Mouse (Mus musculus) gastrocnemius, adult 18-20 months (tissue): Measurements from ENCODE around the gene Acss2. TPM values are rescaled to one million over a fixed set of nuclear protein-coding genes. Genes with fewer than 3 reads are reported as not detected.
A peak's percentile ranks its signal among the peaks of the same experiment; 100 is the strongest.

Experiments
- DNase-seq: peaks from one replicate; pipeline ENCODE4 v3.0.0; 2021; ENCODE audit warnings: low spot score
- long read RNA-seq, 2 experiments: library from polyadenylated mRNA; stranded (forward); transcript quantifications; one replicate each; pipeline ENCODE4 v2.0.0; 2021
- total RNA-seq, 2 experiments: library from RNA; stranded (reverse); gene quantifications; 2 replicates each; pipeline ENCODE4 v1.2.3; 2021

The Acss2 gene
- total RNA-seq, result 10 to 100 TPM; 24.7 to 47.8 TPM
- long read RNA-seq, experiment 1, transcript Acss2-203 (19 exons, 2,145 nt), result major isoform, 23 of 42 reads
- long read RNA-seq, experiment 1, partial matches to known transcripts, result 9 of 42 reads
- long read RNA-seq, experiment 1, other reads (novel, unspliced or antisense), result 6 of 42 reads
- long read RNA-seq, experiment 2, transcript Acss2-203 (19 exons, 2,145 nt), result major isoform, 31 of 40 reads
- long read RNA-seq, experiment 2, partial matches to known transcripts, result 2 of 40 reads
- long read RNA-seq, experiment 2, other reads (novel, unspliced or antisense), result 3 of 40 reads

- peak; percentile 99 for DNase-seq
Observed at GRCm38 (mm10) chr2:155517455-155518423, at the start of gene Acss2, which contains the start of gene Ggt7. TSS of gene Acss2 (plus strand) at chr2:155517948. TSS of gene Ggt7 (minus strand) at chr2:155518237.

- DNase-seq, result peak; percentile 43
Observed at GRCm38 (mm10) chr2:155472671-155473569, 44.8 kb upstream of the Acss2 start.

GRCm38 (mm10) chr2:155473570-155474088 lies 44.1 kb upstream of the Acss2 start, which contains the start of gene Ncoa6:
TSS of gene Ncoa6 (minus strand) at chr2:155473894.
- DNase-seq, result peak; percentile 45

GRCm38 (mm10) chr2:155482021-155482420 lies 35.7 kb upstream of the Acss2 start:
- DNase-seq, result peak; percentile 60

DNA sequence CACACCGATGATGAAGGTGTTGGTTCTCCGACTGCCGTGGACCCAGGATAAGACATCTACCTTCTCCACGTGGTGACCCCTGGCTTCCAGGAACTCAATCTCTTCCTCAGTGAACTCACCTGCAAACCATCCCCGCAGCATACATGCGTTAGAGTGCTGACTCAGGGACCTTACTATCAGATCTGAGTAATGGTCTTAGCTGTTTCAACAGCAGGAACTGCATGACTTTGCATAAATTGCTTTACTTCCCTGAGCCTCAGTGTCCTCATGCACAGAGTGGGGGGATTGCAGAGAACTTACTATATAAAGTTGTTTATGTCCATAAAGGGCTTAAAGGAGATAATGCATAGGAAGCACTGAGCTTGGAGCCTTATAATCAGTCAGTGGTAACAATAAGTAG lies 26.8 kb upstream of the Acss2 start:
- no peak for DNase-seq

GRCm38 (mm10) chr2:155502596-155502995 lies 15.2 kb upstream of the Acss2 start:
- DNase-seq, result no peak

DNA sequence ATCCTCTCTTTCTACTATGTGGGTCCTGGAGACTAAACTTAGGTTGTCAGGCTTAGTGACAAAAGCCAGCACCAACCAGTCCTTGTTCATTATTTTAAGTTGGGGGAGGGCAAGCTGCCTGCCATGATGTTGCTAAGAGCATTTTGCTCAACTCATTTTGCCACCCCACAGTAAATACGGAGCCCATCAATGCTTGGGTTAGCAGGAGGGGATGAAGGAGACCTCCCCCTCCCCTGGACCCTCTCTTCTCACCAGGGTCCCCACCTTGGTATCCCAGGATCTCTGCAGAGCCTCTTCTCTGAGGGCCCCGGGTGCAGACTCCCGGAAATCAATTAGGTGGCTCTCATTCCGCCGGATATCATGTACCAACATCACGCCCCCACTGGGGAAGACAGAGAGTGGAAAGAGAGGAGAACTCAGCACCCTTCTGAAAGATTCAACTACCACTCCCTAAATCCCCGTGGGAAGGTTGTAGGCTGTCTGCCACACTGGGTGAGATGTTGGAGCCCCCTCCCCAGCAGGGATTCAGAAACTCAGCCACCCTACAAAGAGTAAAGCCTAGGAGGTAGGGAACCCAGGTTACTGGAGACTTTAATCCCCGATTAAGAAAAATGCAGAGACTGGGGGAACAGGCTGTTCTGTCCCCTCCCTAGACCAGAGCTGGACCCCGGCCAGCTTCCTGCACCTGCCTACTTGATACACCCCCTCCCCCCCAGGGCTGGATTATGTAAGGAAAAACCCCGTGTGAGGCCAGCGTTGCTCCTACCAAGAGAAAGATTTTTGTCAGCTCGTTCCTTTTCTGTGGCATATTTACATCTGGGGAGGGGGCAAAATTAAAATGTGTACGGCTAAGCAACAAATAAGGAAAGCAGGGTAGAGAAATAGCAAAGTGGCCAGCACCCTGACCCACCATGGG lies 13.1 kb upstream of the Acss2 start:
- peak; percentile 29 for DNase-seq

DNA sequence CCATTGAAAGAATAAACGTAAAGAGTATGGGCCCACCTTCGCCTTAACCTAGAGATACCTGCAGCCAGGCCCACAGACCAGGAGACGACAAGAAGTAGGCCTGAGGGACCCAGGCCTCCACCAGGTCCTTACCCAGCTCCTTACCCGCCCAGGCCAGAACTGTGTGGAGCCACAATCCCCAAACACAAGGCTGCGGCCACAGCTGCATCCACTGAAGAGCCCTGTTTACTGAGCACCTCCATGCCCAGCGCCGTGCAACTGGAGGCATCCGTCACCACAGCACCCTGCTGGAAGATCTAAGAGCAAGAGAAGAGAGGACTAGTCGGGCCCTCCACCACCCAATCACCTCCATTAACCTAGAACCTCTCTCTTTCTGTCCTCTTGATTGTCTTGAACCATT lies 11.9 kb upstream of the Acss2 start:
- DNase-seq, result no peak

GRCm38 (mm10) chr2:155507721-155508470 lies 9.9 kb upstream of the Acss2 start:
- no peak for DNase-seq

DNA sequence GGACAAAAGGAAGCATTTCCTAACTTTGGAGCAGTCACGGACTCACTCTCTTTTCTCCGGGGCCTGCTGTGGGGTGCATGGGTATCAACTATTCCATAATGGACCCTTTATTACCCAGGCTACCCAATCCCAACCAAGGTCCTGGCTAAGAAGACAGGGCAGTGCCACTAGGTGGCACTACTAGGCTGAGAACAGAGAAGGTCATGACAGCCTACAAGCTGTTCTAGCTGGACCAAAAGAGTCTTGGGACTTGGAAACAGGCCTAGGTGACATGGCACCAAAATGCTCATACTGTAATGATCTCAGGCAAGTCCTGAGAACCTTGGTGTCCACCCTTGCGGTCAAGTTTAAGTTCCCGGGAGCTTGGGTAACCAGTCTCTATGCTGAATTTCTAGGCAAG lies 5.3 kb upstream of the Acss2 start:
- DNase-seq, result peak; percentile 62

- DNase-seq, result no peak
Observed at GRCm38 (mm10) chr2:155513543-155513942, 4.2 kb upstream of the Acss2 start.

GRCm38 (mm10) chr2:155514666-155515065 lies 3.1 kb upstream of the Acss2 start:
- peak; percentile 76 for DNase-seq

DNA sequence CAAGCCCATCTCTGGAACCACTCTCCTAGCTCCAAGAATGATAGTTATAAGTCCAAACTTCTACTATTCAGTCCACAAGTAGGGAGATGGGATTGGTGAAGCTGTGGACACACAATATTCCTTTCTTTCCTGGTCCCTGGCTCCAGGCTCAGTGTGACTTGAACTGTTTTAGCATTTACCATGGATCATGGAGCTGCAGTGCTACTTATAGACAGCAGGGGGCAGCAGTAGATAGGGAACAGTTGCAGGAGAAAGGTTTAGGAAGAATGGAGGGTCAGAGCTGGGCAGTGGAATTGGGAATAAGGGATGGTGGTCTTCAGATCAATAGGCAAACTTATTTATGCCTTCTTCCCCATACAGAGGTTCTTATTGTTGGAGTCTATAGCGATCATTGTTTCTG lies 1.8 kb upstream of the Acss2 start:
- peak; percentile 85 for DNase-seq

- no peak for DNase-seq
Observed at GRCm38 (mm10) chr2:155518531-155519270, 953 bp downstream of the Acss2 start.

GRCm38 (mm10) chr2:155523706-155524105 lies 6.0 kb downstream of the Acss2 start:
- DNase-seq, result no peak

DNA sequence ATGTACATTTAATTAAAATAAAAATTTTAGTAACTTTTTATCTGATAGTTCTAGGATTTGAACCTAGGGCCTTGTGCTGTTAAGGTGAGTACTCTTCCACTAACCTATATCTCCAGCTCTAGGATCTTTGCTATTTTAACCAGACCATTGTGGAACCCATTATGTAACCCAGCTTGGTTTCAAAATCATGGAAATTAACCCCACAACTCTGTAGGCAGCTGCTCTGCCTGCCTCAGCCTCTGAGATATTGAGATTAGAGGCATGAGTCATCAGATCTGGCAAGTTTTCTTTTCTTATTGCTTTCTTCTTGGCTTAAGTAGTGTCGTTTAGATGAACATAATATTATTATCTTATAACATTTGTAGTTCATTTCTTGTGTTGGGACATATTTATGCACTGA lies 6.6 kb downstream of the Acss2 start:
- no peak for DNase-seq

- no peak for DNase-seq
Observed at GRCm38 (mm10) chr2:155527367-155527766, 9.6 kb downstream of the Acss2 start.

DNA sequence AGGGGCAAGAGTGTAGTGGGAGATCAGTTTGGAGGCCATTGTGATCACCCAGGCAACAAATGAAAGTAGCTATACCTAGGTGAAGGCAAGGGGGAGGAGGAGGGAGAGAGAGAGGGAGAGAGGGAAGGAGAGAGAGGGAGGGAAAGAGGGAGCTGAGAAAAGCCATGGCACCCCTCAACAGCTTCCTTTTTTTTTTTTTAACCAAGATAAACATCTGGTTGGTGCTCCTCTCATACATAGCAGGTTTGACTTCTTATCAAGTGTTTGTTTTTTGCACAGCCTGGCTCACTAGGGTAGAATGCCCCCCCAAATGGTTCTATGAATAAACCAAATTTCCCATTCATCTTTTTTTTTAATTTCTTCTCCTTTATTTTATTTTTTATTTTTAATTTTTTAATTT lies 18.5 kb downstream of the Acss2 start:
- DNase-seq, result no peak
